Mouse (Mus musculus): Measurements from ENCODE around the gene Ankrd13a. TPM values are rescaled to one million over a fixed set of nuclear protein-coding genes. Genes with fewer than 3 reads are reported as not detected.
A peak's percentile ranks its signal among the peaks of the same experiment; 100 is the strongest.

Ankrd13a gene
- total RNA-seq, 2 experiments from 2014 or later: 42.5 to 42.9 TPM

- no peak for DNase-seq
Observed at GRCm38 (mm10) chr5:114795653-114796052, 21.2 kb downstream of the Ankrd13a start.

GRCm38 (mm10) chr5:114796299-114797012 lies 22.0 kb downstream of the Ankrd13a start:
- intact Hi-C loops (cut with DNase I): no loop called here
- peak; percentile 56 for DNase-seq

More at GRCm38 (mm10) chr5:114795653-114796052, 21.2 kb downstream of the Ankrd13a start:
- intact Hi-C loops (cut with DNase I): no loop called here

- intact Hi-C loops (cut with DNase I): no loop called here
- no peak for DNase-seq
Observed at GRCm38 (mm10) chr5:114797253-114797652, 22.8 kb downstream of the Ankrd13a start.

GRCm38 (mm10) chr5:114799848-114800247 lies 25.4 kb downstream of the Ankrd13a start:
- intact Hi-C loops (cut with DNase I): no loop called here
- DNase-seq: no peak

GRCm38 (mm10) chr5:114801049-114801448 lies 26.6 kb downstream of the Ankrd13a start:
- intact Hi-C loops (cut with DNase I): no loop called here
- no peak for DNase-seq

- intact Hi-C loops (cut with DNase I): no loop called here
- DNase-seq: no peak
Observed at GRCm38 (mm10) chr5:114801841-114802240, 27.4 kb downstream of the Ankrd13a start.

- no peak for DNase-seq
- intact Hi-C loops (cut with DNase I): no loop called here
Observed at GRCm38 (mm10) chr5:114803231-114803630, 28.8 kb downstream of the Ankrd13a start.

GRCm38 (mm10) chr5:114804335-114804734 lies 29.9 kb downstream of the Ankrd13a start:
- intact Hi-C loops (cut with DNase I): no loop called here
- DNase-seq: no peak

- DNase-seq: peak; percentile 67
- intact Hi-C loops (cut with DNase I): no loop called here
Observed at GRCm38 (mm10) chr5:114804958-114805357, 30.5 kb downstream of the Ankrd13a start.

GRCm38 (mm10) chr5:114805436-114806350 lies 31.2 kb downstream of the Ankrd13a start:
- intact Hi-C loops (cut with DNase I): no loop called here
- DNase-seq: no peak

- intact Hi-C loops (cut with DNase I): no loop called here
- no peak for DNase-seq
Observed at GRCm38 (mm10) chr5:114806636-114807035, 32.2 kb downstream of the Ankrd13a start.

- intact Hi-C loops (cut with DNase I): no loop called here
- DNase-seq: no peak
Observed at GRCm38 (mm10) chr5:114807063-114807462, 32.6 kb downstream of the Ankrd13a start.

GRCm38 (mm10) chr5:114807468-114807867 lies 33.0 kb downstream of the Ankrd13a start:
- no peak for DNase-seq
- intact Hi-C loops (cut with DNase I): no loop called here

GRCm38 (mm10) chr5:114807893-114808292 lies 33.4 kb downstream of the Ankrd13a start:
- DNase-seq: no peak
- intact Hi-C loops (cut with DNase I): no loop called here

GRCm38 (mm10) chr5:114808385-114808784 lies 33.9 kb downstream of the Ankrd13a start:
- DNase-seq: no peak
- intact Hi-C loops (cut with DNase I): no loop called here

GRCm38 (mm10) chr5:114809181-114809756 lies 34.8 kb downstream of the Ankrd13a start:
- intact Hi-C loops (cut with DNase I): no loop called here
- no peak for DNase-seq

- no peak for DNase-seq
- intact Hi-C loops (cut with DNase I): no loop called here
Observed at GRCm38 (mm10) chr5:114809826-114810225, 35.3 kb downstream of the Ankrd13a start.

GRCm38 (mm10) chr5:114813525-114814181 lies 39.2 kb downstream of the Ankrd13a start:
- peak; percentile 93 for DNase-seq
- intact Hi-C loops (cut with DNase I): no loop called here

- no peak for DNase-seq
- intact Hi-C loops (cut with DNase I): no loop called here
Observed at GRCm38 (mm10) chr5:114816599-114816998, 42.1 kb downstream of the Ankrd13a start.

- intact Hi-C loops (cut with DNase I): no loop called here
- no peak for DNase-seq
Observed at GRCm38 (mm10) chr5:114818124-114818523, 43.6 kb downstream of the Ankrd13a start.

Data from left cerebral cortex, postnatal 4 days (tissue).